Mouse (Mus musculus): ENCODE measurements around the gene Tbx1. TPM values are rescaled to one million over a fixed set of nuclear protein-coding genes. Genes with fewer than 3 reads are reported as not detected.

Tbx1 gene
- total RNA-seq (2023): not detected

GRCm38 (mm10) chr16:18589804-18590790 is at the start of gene Tbx1:
Tbx1 (minus strand) TSS chr16:18590671.

GRCm38 (mm10) chr16:18629390-18630231 is 39.1 kb upstream of the Tbx1 start, which contains the start of gene Sept5:
Sept5 (minus strand) TSS chr16:18629954.

GRCm38 (mm10) chr16:18626376-18626878 is 36.0 kb upstream of the Tbx1 start, which contains the start of gene Gm49601:
Gm49601 (minus strand) TSS chr16:18626427.

GRCm38 (mm10) chr16:18622019-18622418 is 31.5 kb upstream of the Tbx1 start, which contains the start of gene Gp1bb:
Gp1bb (minus strand) TSS chr16:18622403.

Other genes starting within 250 kb of the Tbx1 start
- gene Tango2, start 242.6 kb downstream of the Tbx1 start, total RNA-seq (2023): 10 to 100 TPM; 36.4 to 44.9 TPM
- gene Arvcf, start 242.5 kb downstream of the Tbx1 start, total RNA-seq (2023): 1 to 10 TPM; 5.3 to 7.1 TPM
- gene Txnrd2, start 164.3 kb downstream of the Tbx1 start, total RNA-seq (2023): 10 to 100 TPM; 15.9 to 16.8 TPM
- 10 to 100 TPM; 17.4 to 19.5 TPM for gene Comt, start 163.8 kb downstream of the Tbx1 start, total RNA-seq (2023)
- gene Gnb1l, start 92.0 kb downstream of the Tbx1 start, total RNA-seq (2023): 1 to 10 TPM; 6.6 to 8.2 TPM
- gene Rtl10, start 91.8 kb downstream of the Tbx1 start, total RNA-seq (2023): 10 to 100 TPM in 1 of 2 experiments, 1 to 10 TPM in 1; 9.7 to 10.7 TPM
- gene Gp1bb, start 31.7 kb upstream of the Tbx1 start, total RNA-seq (2023): not detected
- gene Gm49601, start 35.8 kb upstream of the Tbx1 start, total RNA-seq (2023): not detected
- gene Sept5, start 39.3 kb upstream of the Tbx1 start, total RNA-seq (2023): not detected
- gene Cldn5, start 186.2 kb upstream of the Tbx1 start, total RNA-seq (2023): not detected
- 100 to 1,000 TPM; 107 to 108 TPM for gene Ufd1, start 221.1 kb upstream of the Tbx1 start, total RNA-seq (2023)
- gene Cdc45, start 221.3 kb upstream of the Tbx1 start, total RNA-seq (2023): 1 to 10 TPM; 4.5 to 5.5 TPM
- gene 2510002D24Rik, start 245.9 kb upstream of the Tbx1 start, total RNA-seq (2023): 10 to 100 TPM; 41.9 to 44.5 TPM
- 1 to 10 TPM in 1 of 2 experiments, not detected in 1; 7.5 TPM for gene Gm28539, start 245.9 kb upstream of the Tbx1 start, total RNA-seq (2023)